Mouse (Mus musculus): ENCODE data around the gene Pls1.

Pls1 gene

DNA sequence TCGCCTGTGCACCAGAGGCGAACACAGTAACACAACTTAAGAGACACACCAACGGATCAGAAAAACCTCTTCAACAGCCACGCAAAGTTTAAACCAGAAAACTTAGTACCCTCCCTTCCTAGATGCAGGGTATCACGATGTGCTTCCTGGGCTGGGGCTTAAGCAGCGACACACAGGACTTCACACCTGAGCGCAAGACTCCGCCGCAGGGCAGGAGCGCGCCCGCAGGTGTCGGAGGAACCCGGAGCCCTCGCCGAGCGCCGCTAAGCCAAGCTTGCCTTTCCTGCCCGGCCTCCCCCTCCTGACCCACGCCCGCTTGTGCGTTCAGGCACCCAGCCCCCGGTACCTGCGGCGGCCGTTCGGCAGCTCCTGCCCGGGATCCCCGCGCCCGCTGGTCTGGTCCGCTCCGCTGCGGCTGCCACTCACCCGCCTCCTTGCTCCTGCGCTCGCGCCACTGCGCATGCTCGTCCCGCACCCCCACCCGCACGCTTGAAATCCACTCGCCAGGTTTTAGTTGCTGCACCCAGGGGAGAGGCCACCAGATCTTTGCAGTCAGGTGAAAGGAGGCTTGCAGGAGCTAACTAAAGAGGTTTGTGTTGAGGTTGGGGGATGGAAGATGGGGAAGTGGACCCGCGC lies at the start of gene Pls1:
TSS of gene Pls1 (minus strand) at position 487 of the 636 bp plus-strand sequence.
- DNase-seq (ENCODE audit: low spot score in 2 of 2): peak; percentile 89 to 90

DNA sequence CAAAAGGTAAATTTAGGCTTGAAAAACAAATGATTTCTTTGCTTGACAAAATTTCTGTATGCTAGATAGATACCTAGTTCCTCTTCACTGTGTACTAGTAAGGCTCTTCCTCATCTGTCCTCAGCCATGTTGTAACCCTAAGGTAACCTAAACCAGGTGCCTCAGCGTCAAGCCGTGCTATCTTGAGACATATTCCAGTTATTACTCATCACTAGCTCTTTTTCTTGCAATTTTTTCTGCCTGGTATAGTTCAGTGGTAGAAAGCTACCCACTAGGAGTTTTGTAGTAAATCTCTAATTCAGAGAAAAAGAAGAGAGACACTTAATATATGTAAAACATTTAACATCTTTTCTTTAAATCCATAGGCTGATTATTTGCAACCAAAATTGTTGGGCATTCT lies 37.6 kb upstream of the Pls1 start:
- no peak for DNase-seq (ENCODE audit: low spot score in 2 of 2)

DNA sequence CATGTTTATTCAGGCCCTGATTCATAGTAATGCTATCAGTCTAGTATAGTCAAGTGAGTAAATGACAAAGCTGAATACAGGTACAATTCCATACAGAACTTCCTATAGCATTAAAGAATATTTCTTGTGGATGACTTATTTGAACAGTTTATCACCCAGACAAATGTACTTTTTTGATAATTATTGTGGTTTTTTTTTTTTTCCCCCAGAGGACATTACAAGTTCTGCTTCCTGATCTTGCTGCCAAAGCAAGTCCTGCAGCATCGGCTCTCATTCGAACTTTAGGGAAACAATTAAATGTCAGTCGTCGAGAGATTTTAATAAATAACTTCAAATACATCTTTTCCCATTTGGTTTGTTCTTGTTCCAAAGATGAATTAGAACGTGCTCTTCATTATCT lies 33.1 kb upstream of the Pls1 start:
- DNase-seq (ENCODE audit: low spot score in 2 of 2): no peak

DNA sequence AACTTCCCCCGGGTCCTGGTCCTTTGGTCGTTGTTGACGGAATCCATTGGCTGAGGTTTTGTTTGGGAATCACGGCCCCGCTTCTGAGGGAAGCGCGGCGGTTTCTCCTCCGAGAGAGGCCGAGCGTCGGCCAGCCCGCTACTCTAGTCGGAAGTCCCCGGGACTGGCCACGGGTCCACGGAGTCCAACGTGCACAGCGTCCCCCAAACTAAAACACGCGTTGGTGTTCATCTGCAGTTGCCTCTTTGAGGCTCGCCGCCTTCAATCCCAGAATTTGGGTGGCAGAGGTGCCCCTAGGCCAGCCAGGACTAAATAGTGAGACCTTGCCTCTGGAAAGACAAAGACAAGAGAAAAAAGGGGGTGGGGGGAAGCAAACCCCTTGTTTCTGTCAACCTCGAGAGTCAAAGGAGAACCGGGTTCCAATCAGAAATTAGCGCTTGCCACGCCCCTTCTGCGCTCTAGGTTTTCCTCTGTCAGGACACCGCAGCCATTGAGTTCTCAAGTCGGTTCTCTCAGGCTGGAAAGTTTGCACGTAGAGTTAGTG lies 13.0 kb upstream of the Pls1 start:
- DNase-seq (ENCODE audit: low spot score in 2 of 2): no peak

DNA sequence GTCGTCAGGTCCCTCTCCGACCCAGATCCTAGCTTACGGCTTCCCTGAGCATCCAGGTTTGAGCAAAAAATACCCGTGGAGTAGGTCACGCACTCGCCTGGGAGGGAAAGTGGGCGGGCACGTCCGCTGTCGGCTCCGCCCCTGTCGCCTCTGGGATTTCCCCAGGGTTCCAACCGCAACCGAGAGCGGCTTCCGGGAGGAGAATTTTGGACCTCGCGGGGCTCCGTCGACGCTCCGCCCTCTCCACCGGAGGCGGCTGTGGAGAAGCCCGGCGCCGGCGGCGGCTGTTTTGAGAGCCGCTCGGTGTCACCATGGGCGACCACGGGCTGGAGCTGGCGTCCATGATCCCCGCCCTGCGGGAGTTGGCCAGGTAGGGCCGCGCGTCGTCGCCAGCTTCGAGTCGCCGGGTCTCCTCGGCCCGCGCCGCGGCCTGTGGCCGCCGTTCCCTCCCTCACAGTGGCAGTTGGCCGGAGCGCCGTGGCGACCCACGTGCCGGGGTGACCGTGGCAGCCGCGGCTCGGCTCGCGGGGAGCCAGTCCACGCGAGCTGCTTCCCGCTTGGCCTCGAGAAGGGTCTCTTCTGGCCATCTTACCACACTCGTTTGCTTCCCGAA lies 12.4 kb upstream of the Pls1 start, which contains the start of gene Atr:
TSS of gene Atr (plus strand) at position 184 of the 613 bp plus-strand sequence.
- peak; percentile 77 to 90 for DNase-seq (ENCODE audit: low spot score in 2 of 2)

DNA sequence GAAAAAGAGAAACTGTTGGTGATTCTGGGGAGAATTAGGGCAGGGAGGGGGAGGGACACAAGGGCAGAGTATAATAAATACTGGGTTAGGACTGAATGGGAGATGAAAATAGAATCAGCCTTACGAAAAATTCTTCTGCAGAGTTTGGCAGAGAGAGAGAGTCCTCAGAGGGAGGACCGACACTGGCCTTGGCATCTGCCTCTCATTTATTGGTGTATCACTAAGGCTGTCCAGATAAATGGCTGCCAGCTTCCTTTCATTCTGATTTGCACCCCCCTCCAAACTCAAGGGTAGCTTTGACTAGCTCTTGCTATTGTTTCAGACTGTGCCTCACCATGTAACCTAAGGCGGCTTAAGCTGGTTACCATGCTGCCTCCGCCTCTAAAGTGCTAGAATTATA lies 10.9 kb upstream of the Pls1 start:
- DNase-seq (ENCODE audit: low spot score in 2 of 2): no peak

DNA sequence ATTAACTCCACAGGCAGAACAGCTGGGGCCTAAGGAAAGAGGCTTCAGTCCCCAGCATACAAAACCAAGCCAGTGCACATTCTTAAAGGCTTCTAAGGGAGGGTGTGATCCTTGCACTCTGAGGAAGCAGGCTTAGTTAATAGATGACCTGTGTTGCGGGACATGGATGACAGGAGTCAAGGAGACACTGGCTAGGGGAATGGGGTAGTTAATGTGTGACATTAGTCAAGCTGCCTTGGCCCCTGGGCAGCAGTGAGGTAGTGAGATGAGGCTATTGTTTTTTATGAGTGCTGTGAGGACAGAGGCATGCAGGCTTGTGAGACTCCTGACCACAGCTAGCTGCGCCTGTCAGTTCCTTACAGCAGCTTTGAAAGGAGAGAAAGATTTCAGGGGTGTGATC lies 9.8 kb upstream of the Pls1 start:
- no peak for DNase-seq (ENCODE audit: low spot score in 2 of 2)

DNA sequence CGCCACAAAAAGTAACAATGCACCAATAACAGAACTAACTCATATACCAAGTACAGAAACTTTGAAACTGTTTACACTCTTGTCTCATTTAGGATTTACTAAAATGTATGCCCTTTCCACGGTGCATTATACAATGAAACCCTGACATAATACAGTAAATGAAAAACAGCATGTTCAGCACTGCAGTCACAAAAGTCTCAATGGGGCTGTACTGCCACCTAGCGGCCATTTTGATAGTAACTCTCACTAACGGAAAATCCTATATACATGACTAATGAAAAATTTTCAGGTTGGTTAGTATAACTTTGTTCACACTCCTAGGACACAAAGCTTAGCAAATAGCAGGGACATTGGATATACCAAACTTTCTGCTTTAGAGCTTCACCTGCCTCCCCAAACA lies 7.8 kb upstream of the Pls1 start:
- DNase-seq (ENCODE audit: low spot score in 2 of 2): peak; percentile 64 to 73

DNA sequence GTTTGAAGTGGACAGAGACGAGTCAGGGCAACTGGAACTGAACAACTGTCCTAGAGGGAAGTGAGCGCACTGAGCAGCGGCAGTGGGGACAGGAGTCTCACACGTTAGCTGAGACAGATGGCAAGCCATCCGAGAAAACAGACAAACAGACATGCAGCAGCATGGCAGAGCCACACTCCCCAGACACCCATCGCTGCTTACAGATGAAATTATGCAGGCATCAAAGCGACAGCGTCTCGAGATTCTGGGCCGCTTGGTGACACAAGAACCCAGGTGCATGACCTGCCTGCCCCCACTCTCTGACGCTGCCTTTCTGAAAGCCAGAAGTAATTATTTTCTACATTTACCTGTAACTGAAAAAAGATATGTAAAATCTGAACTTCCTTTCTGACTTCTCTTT lies 6.6 kb upstream of the Pls1 start:
- no peak for DNase-seq (ENCODE audit: low spot score in 2 of 2)

DNA sequence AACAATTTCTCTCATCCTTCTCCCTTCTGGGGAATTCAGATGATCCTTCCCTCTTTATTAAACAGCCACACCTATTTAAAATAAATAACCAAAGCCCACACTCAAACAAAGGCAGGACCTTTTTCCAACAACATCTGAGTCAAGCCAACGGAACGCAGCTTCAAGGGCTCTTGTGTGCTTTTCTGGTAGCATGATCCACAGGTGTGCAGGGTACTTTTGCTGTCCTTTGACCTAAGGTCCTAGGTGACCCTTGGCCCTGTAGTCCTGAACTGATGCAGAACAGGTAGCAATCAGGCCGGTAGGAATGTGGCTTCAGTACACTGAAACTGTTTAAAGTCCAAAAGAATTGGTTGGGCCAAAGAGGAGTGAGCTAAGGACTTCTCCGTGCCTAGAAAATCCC lies 600 bp upstream of the Pls1 start:
- DNase-seq (ENCODE audit: low spot score in 2 of 2): no peak

DNA sequence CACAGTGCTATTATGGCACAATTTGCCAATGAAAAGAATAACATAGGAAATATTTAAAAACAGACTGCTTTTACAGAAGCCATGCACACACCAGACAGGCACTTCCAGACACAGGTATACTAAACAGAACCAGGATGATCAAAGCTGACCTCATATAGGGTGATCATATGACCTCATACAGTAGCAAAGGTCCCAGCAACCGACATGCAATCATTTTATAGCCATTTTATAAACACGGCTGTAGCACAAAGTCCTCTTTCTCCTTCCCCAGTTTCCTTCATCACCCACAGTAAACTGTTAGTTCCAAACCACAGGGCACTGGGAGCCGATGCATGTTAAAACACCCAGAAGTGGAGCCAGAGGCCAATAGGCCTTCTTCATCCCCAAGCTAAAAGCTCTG lies 5.7 kb downstream of the Pls1 start:
- no peak for DNase-seq (ENCODE audit: low spot score in 2 of 2)

DNA sequence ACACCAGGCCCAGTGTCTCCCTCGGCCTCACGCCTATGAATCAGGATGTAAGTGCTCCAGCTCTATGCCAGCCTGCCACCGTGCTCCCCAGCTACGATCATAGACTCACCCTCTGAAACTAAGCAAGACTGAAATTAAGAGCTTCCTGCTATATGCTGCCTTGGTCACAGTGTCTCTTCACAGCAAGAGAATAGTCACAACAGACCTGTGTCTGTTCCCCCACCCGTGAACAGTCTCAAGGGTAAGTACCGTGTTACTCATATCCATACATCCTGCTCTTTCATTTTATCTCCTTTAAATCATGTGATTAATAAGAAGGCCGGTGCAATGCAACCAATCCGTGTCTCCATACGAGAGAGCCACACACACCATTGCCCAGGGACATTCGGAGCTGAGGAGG lies 9.4 kb downstream of the Pls1 start:
- DNase-seq (ENCODE audit: low spot score in 2 of 2): no peak

DNA sequence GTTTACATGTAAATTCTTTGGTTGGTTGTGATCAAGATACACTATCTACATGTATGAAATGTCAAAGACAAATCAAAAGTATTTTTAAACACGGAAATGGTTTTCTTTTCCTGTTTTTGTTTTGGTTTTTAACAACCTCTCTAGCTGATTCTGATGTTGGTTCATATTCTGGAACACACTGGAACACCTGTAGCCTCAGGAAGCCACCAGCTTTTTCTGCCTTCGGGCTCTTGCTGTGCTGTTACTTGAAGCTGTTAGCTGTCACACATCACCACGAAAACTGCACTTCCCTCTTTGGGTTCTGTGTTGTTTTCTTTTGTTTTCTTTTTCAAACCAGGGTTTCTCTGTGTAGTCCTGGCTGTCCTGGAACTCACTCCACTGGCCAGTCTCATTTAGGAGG lies 10.3 kb downstream of the Pls1 start:
- no peak for DNase-seq (ENCODE audit: low spot score in 2 of 2)

DNA sequence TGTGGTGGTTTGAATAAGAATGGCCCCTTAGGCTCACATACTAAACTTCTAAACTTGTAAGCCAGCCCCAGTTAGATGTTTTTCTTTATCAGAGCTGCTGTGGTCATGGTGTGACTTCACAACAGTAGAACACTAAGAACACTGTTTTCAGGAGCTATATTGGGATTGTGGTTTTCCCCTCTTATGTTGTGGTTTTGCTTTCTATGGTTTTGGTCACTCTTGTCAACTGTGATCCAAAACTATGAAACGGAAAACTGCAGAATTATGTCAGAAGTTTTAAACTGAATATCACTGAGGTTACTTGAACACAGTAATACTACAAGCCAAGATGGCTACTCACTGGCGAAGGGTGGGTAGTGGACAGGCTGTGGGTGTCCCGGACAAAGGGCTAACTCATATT lies 12.4 kb downstream of the Pls1 start:
- DNase-seq (ENCODE audit: low spot score in 2 of 2): no peak

DNA sequence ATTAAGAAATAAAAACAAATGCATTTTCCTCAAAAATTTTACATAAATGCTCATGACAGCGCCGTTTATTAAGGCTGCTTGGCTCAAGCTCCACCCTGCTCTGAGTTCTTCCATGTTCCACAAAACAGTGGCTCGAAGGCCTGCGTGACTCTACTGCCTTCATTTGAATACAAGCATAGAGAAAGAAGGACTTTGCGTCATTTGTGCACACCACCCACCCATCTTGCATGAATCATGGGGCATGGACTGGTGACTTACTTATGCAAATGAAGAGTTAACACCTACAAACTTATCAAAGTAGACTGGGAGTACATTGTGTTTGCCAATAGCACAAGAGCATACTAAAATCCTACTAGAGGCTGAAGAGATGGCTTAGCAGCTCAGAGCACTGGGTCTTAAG lies 17.5 kb downstream of the Pls1 start:
- no peak for DNase-seq (ENCODE audit: low spot score in 2 of 2)

DNA sequence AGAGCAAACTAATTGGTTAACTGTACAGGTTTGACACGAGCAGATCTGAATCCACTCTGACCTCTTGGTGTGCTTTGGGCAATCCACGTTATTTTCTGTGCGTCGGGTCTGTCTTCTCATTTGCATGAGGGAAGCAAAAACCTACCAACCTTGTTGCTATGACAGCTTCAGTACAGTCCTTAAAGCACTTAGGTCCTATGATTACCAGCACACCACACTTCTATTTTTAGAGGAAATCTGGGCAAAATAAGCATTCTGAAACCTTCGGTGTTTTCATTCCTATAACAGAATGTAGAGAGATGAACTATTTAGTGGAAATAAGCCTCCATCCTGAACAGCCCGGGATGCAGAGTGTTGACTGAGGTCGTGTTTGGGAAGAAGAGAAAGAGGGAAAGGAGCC lies 22.6 kb downstream of the Pls1 start:
- no peak for DNase-seq (ENCODE audit: low spot score in 2 of 2)

DNA sequence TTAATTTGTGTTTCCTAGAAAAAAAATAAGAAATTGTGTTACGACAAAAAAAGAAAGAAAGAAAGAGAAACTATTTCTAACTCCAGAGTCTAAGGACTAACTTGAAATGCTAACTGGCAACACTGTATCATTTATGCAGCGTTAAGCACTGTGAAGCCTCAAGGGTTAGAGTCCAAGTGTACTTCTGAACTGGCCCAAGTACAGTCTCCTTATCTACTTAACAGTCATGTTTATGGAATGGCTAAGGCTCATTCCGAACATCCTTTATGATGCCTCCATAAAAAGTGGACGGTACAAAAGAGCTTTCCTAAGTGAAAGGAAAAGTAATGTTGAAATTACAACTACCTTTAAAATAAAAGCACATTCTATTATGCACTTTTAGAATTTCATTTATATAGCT lies 29.4 kb downstream of the Pls1 start:
- no peak for DNase-seq (ENCODE audit: low spot score in 2 of 2)

DNA sequence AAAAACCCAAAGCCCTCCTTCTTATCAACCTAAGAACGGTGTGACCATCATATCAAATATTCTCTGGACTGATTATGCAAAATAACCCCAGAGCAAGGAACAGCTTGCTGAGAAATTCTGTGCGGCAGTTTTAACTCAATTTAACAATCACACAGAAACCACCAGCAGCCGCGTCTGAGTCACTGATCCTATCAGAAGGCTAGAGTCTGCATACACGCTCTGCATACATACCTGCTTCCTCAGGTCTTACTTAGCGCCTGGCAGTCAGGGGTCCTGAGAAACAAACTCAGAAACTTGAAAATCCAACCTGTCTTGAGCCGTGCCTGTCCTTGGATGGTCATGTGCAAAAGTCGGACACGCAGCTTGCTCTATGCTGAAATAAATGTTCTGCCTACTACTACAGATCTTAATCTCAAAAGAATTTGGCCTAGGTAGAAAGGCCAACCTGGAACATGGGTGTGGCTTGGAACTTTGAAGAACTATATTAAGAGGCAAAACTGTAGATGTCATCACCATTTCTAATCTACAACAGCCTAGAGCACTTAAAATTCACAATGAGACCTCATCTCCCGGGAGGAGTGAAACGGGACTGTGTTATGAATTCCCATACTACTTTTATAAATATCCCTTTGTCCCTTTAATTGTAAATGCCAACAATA lies 30.0 kb downstream of the Pls1 start:
- DNase-seq (ENCODE audit: low spot score in 2 of 2): no peak

DNA sequence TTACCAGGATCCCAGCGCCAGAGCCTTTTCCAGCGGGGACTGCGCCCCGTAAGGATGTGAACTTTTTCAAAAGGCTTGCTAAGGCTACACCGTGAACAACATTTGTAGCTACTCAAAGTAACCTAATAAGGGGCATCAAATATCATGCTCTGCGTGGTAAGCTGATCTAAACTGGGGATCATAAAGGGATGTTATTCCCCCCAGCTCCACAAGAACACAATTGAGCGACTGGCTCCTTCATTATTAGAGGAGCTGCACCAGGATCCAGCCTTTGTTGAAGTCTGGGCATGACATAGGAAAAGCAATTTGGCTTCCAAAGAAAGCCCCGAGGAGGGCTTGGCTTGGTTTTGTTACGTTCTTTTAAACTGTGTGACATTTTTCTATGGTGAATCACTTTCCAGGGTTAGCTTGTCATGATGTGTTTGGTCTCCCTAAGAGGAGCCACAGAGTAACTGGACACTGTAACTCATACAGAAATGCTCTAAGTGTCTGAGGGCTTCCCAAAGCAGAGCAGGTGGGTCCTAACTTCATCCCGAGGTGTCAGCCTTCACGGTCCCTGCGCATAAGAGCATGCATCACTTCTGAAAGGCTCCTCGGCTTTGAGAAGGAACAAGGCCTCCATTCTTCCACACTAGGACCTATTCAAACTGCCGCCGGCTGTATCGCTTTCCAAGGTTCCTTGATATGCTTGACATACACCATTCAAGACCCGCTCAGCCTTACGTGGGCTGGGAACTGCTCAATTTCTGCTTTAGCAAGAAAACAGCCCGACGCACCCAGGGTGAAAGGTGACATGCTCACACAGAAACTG lies 31.2 kb downstream of the Pls1 start:
- no peak for DNase-seq (ENCODE audit: low spot score in 2 of 2)

DNA sequence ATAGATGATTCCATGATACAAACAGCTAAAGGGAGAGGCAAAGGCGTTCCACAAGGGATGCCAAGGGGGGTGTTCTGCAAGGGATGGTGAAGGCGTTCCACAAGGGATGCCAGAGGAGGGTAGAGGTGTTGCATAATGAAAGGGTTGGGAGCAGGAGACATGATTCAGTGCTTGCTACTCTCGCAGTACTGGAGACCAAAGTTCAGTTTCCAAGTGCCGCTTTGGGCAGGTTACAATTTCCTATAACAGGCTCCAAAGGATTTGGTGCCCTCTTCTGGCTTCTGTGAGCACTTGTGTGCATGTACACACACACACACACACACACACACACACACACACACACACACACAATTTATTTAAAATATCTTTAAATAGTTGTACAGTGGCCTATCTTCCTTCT lies 33.3 kb downstream of the Pls1 start:
- no peak for DNase-seq (ENCODE audit: low spot score in 2 of 2)

DNA sequence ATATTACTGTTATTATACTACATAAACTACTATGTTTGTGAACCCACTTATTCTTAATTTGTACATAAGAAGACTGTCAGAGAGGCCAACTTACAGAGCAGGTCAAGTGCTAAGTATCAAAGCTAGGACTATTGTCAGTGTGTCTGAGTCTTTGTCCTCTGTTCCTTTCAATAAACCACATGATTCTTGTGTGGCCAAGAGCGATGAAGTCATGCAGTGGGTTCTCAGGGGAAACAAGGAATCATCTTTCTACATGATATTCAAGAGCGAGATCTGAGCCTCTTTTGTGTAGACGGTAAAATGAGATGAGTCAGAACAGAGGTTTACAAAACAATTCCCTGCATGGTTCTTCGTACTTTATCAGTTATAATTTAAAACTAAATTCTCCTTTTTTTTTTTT lies 35.5 kb downstream of the Pls1 start:
- DNase-seq (ENCODE audit: low spot score in 2 of 2): no peak

DNA sequence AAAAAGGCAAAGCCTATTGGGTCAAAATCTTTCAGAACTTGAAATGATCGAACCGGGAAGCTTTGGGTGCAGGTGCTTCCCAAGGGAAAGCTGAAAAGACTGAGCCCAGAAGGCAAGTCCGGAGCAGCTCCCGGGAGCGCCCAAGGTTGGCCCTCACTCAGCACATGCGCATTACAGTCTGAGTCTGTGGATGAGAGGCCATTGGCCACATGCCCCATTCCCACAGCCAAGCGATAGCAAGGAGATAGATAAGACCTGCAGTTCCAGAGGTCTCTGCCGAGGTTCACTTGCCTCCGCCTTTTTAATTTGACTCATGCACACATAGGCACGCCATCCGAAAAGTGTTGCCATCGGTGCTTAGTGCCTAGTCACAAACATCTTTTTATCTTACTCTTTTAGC lies 39.7 kb downstream of the Pls1 start:
- DNase-seq (ENCODE audit: low spot score in 2 of 2): no peak

Measured in frontal cortex, postnatal 25 days (tissue).